Mouse (Mus musculus) T-helper 17 cell (primary cell): ENCODE measurements around the gene Spata17.

Experiments
- in situ Hi-C, 2 experiments: fragments of 300-600 bp; cut with MboI, MseI; formaldehyde crosslinking; loops; 1 replicate in 1 of 2; 2 replicates in 1 of 2; pipeline ENCODE4 v1.15.1; 2025; ENCODE audit warnings: high pct_unique_total_duplicates in 2 of 2

Gene Spata17

GRCm38 (mm10) chr1:187008236-187008635, 207.0 kb downstream of the Spata17 start:
- in situ Hi-C loops, result no loop called here

DNA sequence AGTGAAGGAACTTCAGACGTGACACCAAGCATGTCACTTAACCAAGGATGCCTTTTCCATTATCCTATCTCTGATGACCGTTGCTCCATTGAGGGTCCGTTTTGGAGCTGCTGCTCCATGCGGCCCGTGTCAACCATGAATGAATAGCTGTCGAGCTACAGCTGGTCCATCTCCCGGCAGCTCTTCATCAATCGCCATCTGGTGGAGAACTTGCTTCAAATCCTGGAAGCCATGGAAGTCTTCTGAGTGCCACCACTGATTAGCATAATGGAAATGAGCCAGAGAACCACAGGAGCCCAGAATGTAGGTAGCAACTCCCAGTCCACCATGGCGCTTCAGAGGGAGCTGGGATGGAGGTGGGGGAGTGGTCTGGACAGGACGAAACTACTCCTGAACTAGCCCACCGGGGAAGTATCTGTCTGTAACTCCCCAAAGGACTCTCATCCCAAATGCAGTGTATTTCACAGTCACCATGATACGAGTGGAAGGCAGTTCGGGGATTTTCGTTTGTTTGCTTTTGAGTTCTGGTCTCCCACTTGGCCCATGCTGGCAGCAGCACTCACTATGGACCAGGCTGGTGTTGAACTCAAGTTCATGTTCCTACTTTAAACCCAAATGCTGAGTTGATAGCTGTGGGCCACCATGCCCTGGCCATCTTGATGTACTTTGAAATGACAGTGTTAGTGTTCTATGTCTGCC, 208.9 kb downstream of the Spata17 start:
- in situ Hi-C loops, result no loop called here

GRCm38 (mm10) chr1:187004306-187004705, 211.0 kb downstream of the Spata17 start:
- in situ Hi-C loops, result no loop called here

GRCm38 (mm10) chr1:187003441-187003861, 211.8 kb downstream of the Spata17 start:
- in situ Hi-C loops, result no loop called here

DNA sequence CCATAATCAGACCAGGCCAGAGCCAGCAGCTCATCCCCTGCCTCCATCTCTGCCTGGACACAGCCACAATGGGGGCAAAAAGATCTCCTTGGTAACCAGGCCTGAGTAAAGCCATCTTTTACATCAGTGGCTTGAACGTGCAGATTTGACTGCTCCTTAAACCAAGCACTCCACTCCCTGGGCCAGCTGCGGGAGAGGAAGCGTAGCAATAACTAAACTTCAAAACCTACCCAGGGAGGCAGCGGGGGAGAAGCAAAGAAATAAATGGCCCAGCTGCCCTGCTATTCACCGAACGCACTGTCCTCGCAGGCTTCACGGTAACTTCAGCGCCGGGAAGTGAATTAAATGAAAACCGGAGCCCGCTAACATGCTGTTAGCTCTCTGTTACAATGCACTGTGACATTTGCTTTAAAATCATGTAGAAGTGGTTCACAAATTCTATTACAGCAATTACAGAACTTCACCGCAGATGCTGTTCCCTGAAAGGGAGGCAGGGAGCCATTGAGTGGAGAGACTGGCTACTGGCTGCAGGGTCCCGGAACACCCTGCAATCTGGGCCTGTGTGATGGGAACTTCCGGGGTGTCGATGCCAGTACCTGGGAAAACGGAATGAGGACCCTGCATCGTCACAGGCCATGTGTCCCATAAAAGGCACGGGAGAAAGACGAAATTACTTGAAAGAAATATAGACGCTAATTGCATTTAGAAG, 217.5 kb downstream of the Spata17 start:
- in situ Hi-C loops, result no loop called here
